Mouse (Mus musculus): Measurements from ENCODE around the gene Hist1h2ah. TPM values are rescaled to one million over a fixed set of nuclear protein-coding genes. Genes with fewer than 3 reads are reported as not detected.

The Hist1h2ah gene
- polyA plus RNA-seq, 1 experiment from 2014 or later, result 5.5 TPM

- peak overlapping the region; percentile 18; the same call in 1 of the 2 replicates for H3K4me3 ChIP-seq
- no peak overlapping the region for H3K27ac ChIP-seq
- H3K4me1 ChIP-seq (replicated peaks), result peaks cover 14% of the 10 kb centered on the region; the same call in 1 of the 2 replicates
- H3K9me3 ChIP-seq, result peaks cover 4% of the 10 kb centered on the region; the same call in 1 of the 2 replicates
- H3K36me3 ChIP-seq, result no peaks in the 10 kb centered on the region
- peaks cover 89% of the 10 kb centered on the region for H3K27me3 ChIP-seq (ENCODE audit: insufficient read depth, poor library complexity, severe bottlenecking)
- WGBS, result 15% methylated on average over 27 of the region's 27 CpGs
- DNase-seq (ENCODE audit: low spot score), result peak; percentile 84
Measured at GRCm38 (mm10) chr13:22015479-22016450, 19.6 kb downstream of the Hist1h2ah start.

GRCm38 (mm10) chr13:22014411-22014845 is 20.9 kb downstream of the Hist1h2ah start:
- Histone ChIP-seq H3K4me3 (peak overlapping the region; percentile 37), H3K4me1 (replicated peaks) (peaks cover 5% of the 10 kb centered on the region; the same call in 1 of the 2 replicates), H3K36me3 (no peaks in the 10 kb centered on the region), H3K9me3 (peaks cover 4% of the 10 kb centered on the region; the same call in 1 of the 2 replicates), H3K27me3 (ENCODE audit: insufficient read depth, poor library complexity, severe bottlenecking) (peaks cover 90% of the 10 kb centered on the region), H3K27ac (no peak overlapping the region)
- DNase-seq (ENCODE audit: low spot score), result peak; percentile 49
- WGBS, result 15% methylated on average over 17 of the region's 17 CpGs

- Histone ChIP-seq H3K9me3 (peaks cover 4% of the 10 kb centered on the region; the same call in 1 of the 2 replicates), H3K27me3 (ENCODE audit: insufficient read depth, poor library complexity, severe bottlenecking) (peaks cover 90% of the 10 kb centered on the region), H3K4me1 (replicated peaks) (peaks cover 5% of the 10 kb centered on the region; the same call in 1 of the 2 replicates), H3K27ac (no peak overlapping the region), H3K4me3 (peak overlapping the region; percentile 37), H3K36me3 (no peaks in the 10 kb centered on the region)
- DNase-seq (ENCODE audit: low spot score), result peak; percentile 41
- WGBS, result 20% methylated on average over 13 of the region's 13 CpGs
Measured at GRCm38 (mm10) chr13:22013716-22014115, 21.7 kb downstream of the Hist1h2ah start.

GRCm38 (mm10) chr13:22009642-22010041 is 25.7 kb downstream of the Hist1h2ah start, which contains the start of gene Prss16:
Gene Prss16, minus strand, starts transcription at chr13:22009742.
- Histone ChIP-seq H3K27ac (no peak within 1 kb of the TSS), H3K36me3 (no peaks in the 10 kb centered on the region), H3K27me3 (ENCODE audit: insufficient read depth, poor library complexity, severe bottlenecking) (peaks cover 100% of the 10 kb centered on the region), H3K4me3 (no peak within 1 kb of the TSS), H3K9me3 (no peaks in the 10 kb centered on the region), H3K4me1 (replicated peaks) (peaks cover 27% of the 10 kb centered on the region)
- DNase-seq (ENCODE audit: low spot score), result no peak
- 39% methylated on average over 6 of the region's 7 CpGs for WGBS

- DNase-seq (ENCODE audit: low spot score), result no peak
- Histone ChIP-seq H3K4me3 (no peak overlapping the region), H3K9me3 (no peaks in the 10 kb centered on the region), H3K4me1 (replicated peaks) (peaks cover 23% of the 10 kb centered on the region), H3K27me3 (ENCODE audit: insufficient read depth, poor library complexity, severe bottlenecking) (peaks cover 100% of the 10 kb centered on the region), H3K27ac (no peak overlapping the region), H3K36me3 (no peaks in the 10 kb centered on the region)
- WGBS, result 73% methylated on average over 3 of the region's 3 CpGs
Measured at GRCm38 (mm10) chr13:22008707-22009106, 26.7 kb downstream of the Hist1h2ah start.

GRCm38 (mm10) chr13:22007872-22008271 is 27.5 kb downstream of the Hist1h2ah start:
- 51% methylated on average over 7 of the region's 7 CpGs for WGBS
- H3K4me1 ChIP-seq (replicated peaks), result peaks cover 23% of the 10 kb centered on the region
- no peak for DNase-seq (ENCODE audit: low spot score)
- no peaks in the 10 kb centered on the region for H3K9me3 ChIP-seq
- no peaks in the 10 kb centered on the region for H3K36me3 ChIP-seq
- H3K27ac ChIP-seq, result no peak overlapping the region
- peaks cover 100% of the 10 kb centered on the region for H3K27me3 ChIP-seq (ENCODE audit: insufficient read depth, poor library complexity, severe bottlenecking)
- H3K4me3 ChIP-seq, result peak overlapping the region; percentile 64; the same call in 1 of the 2 replicates

GRCm38 (mm10) chr13:22007121-22007510 is 28.3 kb downstream of the Hist1h2ah start:
- Histone ChIP-seq H3K4me3 (peak overlapping the region; percentile 64), H3K27ac (no peak overlapping the region), H3K9me3 (no peaks in the 10 kb centered on the region), H3K27me3 (ENCODE audit: insufficient read depth, poor library complexity, severe bottlenecking) (peaks cover 100% of the 10 kb centered on the region), H3K4me1 (replicated peaks) (peaks cover 23% of the 10 kb centered on the region), H3K36me3 (no peaks in the 10 kb centered on the region)
- WGBS, result 1% methylated on average over 18 of the region's 18 CpGs
- no peak for DNase-seq (ENCODE audit: low spot score)

- under 1% methylated on average over 38 of the region's 38 CpGs for WGBS
- H3K36me3 ChIP-seq, result no peaks in the 10 kb centered on the region
Measured at GRCm38 (mm10) chr13:22006334-22007120, 28.8 kb downstream of the Hist1h2ah start.

GRCm38 (mm10) chr13:22005605-22006333 is 29.6 kb downstream of the Hist1h2ah start:
- Histone ChIP-seq H3K4me3 (peak overlapping the region; percentile 64), H3K9me3 (no peaks in the 10 kb centered on the region), H3K4me1 (replicated peaks) (peaks cover 23% of the 10 kb centered on the region), H3K27me3 (ENCODE audit: insufficient read depth, poor library complexity, severe bottlenecking) (peaks cover 100% of the 10 kb centered on the region), H3K36me3 (no peaks in the 10 kb centered on the region), H3K27ac (peak overlapping the region; percentile 40; the same call in 1 of the 2 replicates)
- DNase-seq (ENCODE audit: low spot score), result peak; percentile 71
- WGBS, result under 1% methylated on average over 45 of the region's 45 CpGs

More at GRCm38 (mm10) chr13:22006334-22007120, 28.8 kb downstream of the Hist1h2ah start:
- H3K27ac ChIP-seq, result no peak overlapping the region
- DNase-seq (ENCODE audit: low spot score), result peak; percentile 50
- H3K4me3 ChIP-seq, result peak overlapping the region; percentile 64
- no peaks in the 10 kb centered on the region for H3K9me3 ChIP-seq
- H3K27me3 ChIP-seq (ENCODE audit: insufficient read depth, poor library complexity, severe bottlenecking), result peaks cover 100% of the 10 kb centered on the region
- peaks cover 23% of the 10 kb centered on the region for H3K4me1 ChIP-seq (replicated peaks)

- WGBS, result 24% methylated on average over 5 of the region's 5 CpGs
- no peak for DNase-seq (ENCODE audit: low spot score)
- H3K36me3 ChIP-seq, result no peaks in the 10 kb centered on the region
- H3K9me3 ChIP-seq, result no peaks in the 10 kb centered on the region
- H3K27ac ChIP-seq, result no peak overlapping the region
- peaks cover 100% of the 10 kb centered on the region for H3K27me3 ChIP-seq (ENCODE audit: insufficient read depth, poor library complexity, severe bottlenecking)
- H3K4me3 ChIP-seq, result peak overlapping the region; percentile 1; the same call in 1 of the 2 replicates
- H3K4me1 ChIP-seq (replicated peaks), result peaks cover 27% of the 10 kb centered on the region
Measured at GRCm38 (mm10) chr13:22001823-22002222, 33.5 kb downstream of the Hist1h2ah start.

GRCm38 (mm10) chr13:22001346-22001745 is 34.0 kb downstream of the Hist1h2ah start:
- H3K36me3 ChIP-seq, result no peaks in the 10 kb centered on the region
- DNase-seq (ENCODE audit: low spot score), result no peak
- H3K4me3 ChIP-seq, result no peak overlapping the region
- H3K27ac ChIP-seq, result no peak overlapping the region
- WGBS, result 61% methylated on average over 2 of the region's 2 CpGs
- H3K9me3 ChIP-seq, result no peaks in the 10 kb centered on the region
- H3K4me1 ChIP-seq (replicated peaks), result peaks cover 25% of the 10 kb centered on the region
- H3K27me3 ChIP-seq (ENCODE audit: insufficient read depth, poor library complexity, severe bottlenecking), result peaks cover 100% of the 10 kb centered on the region

- no peak for DNase-seq (ENCODE audit: low spot score)
- H3K4me3 ChIP-seq, result no peak overlapping the region
- H3K27ac ChIP-seq, result no peak overlapping the region
- peaks cover 97% of the 10 kb centered on the region for H3K27me3 ChIP-seq (ENCODE audit: insufficient read depth, poor library complexity, severe bottlenecking)
- 38% methylated on average over 4 of the region's 4 CpGs for WGBS
- no peaks in the 10 kb centered on the region for H3K36me3 ChIP-seq
- no peaks in the 10 kb centered on the region for H3K9me3 ChIP-seq
- H3K4me1 ChIP-seq (replicated peaks), result peaks cover 22% of the 10 kb centered on the region
Measured at GRCm38 (mm10) chr13:21999147-21999546, 36.2 kb downstream of the Hist1h2ah start.
